In the genomic region with DNA sequence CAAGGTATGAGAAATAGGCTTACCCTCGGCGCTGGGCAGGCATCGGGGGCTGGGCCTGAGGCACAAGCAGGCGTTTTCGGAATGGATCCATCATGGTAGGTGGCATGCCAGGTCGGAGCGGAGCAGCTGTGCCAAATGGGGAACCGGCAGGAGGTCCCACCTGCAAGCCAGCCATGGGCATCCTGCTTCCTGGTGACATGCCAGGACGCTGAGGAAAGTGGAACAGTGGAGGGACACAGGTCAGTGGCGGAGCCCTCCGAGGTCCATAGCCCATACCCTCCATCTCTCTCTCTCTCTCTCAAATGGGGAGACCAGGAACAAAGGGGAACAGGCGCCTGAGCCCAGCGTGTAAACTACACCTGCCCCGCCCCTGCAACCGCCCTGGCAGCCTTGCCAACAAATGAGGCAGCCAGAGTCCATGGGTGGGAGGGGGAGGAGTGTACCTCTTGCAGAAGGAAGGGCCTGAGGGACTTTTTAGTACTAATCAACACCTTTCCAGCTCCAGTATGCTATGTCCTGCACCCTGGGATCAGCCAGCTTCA, we compare ENCODE assay signal across 10 mouse cellular contexts. TPM values are rescaled to one million over a fixed set of nuclear protein-coding genes. Genes with fewer than 3 reads are reported as not detected.
A peak's percentile ranks its signal among the peaks of the same experiment; 100 is the strongest.
DNase-seq lines count a peak whose midpoint lies in the region; ATAC-seq and TF ChIP-seq lines count a peak whose summit lies in the region.
"Had no signal": no experiment of that assay in that cellular context is flagged by ENCODE, and none has a peak within 500 bp of the region (broad histone marks: within the 10 kb centered on the region; RNA-seq: fewer than 3 reads in every experiment).

No protein-coding gene starts in this region.

- H3K27me3 ChIP-seq in heart, embryonic 10.5 days (ENCODE audit: insufficient read depth, poor library complexity, severe bottlenecking): no peaks in the 10 kb centered on the region
- H3K27me3 ChIP-seq in forebrain, embryonic 11.5 days (ENCODE audit: control insufficient read depth, insufficient read depth, low read length): no peaks in the 10 kb centered on the region
- H3K27me3 ChIP-seq in kidney, adult 2 months (replicated peaks; ENCODE audit: control insufficient read depth, insufficient read depth, low read length): no peaks in the 10 kb centered on the region

- no peaks in the 10 kb centered on the region for H3K9me3 ChIP-seq in heart, embryonic 10.5 days
- H3K9me3 ChIP-seq in forebrain, embryonic 11.5 days (ENCODE audit: control insufficient read depth, low read length): no peaks in the 10 kb centered on the region

- peak; percentile 54 for DNase-seq in heart, adult 18-20 months
- DNase-seq in heart, embryonic 10.5 days (ENCODE audit: low spot score): no peak
- peak; percentile 86 for DNase-seq in adrenal gland, postnatal 14 days
- no peak for DNase-seq in forebrain, embryonic 11.5 days (ENCODE audit: low spot score)
- peak; percentile 80 for DNase-seq in kidney, adult 2 months
- peak; percentile 86 for DNase-seq in lung, postnatal 36 days
- DNase-seq in right cerebral cortex, adult 2 months (ENCODE audit: low spot score in 2 of 2): no peak
- DNase-seq: lung, embryonic 14.5 days had no signal

- H3K36me3 ChIP-seq in heart, embryonic 10.5 days: peaks cover 61% of the 10 kb centered on the region
- H3K36me3 ChIP-seq in forebrain, embryonic 11.5 days (ENCODE audit: control insufficient read depth, insufficient read depth, low read length): peaks cover 25% of the 10 kb centered on the region; the same call in 1 of the 2 replicates
- H3K36me3 ChIP-seq in kidney, adult 2 months (ENCODE audit: control insufficient read depth, insufficient read depth, low read length): peaks cover 12% of the 10 kb centered on the region

- no peak for ATAC-seq in forebrain, embryonic 11.5 days (replicated peaks; ENCODE audit: low FRiP score)
- ATAC-seq in granulocyte monocyte progenitor cell, adult 5-6 weeks (replicated peaks; ENCODE audit: poor library complexity, severe bottlenecking): no peak

- H3K4me3 ChIP-seq in heart, embryonic 10.5 days: no peak overlapping the region; the same call in 1 of the 2 replicates
- no peak overlapping the region for H3K4me3 ChIP-seq in forebrain, embryonic 11.5 days (ENCODE audit: low read depth, low read length)
- no peak overlapping the region for H3K4me3 ChIP-seq in kidney, adult 2 months (ENCODE audit: insufficient read depth, low read depth, low read length)

- no peak for TF ChIP-seq POLR2A in kidney, adult 2 months (IDR thresholded peaks at IDR 0.05; ENCODE audit: low read depth, low read length)

- H3K4me1 ChIP-seq in heart, embryonic 10.5 days: peaks cover 42% of the 10 kb centered on the region
- H3K4me1 ChIP-seq in forebrain, embryonic 11.5 days (replicated peaks; ENCODE audit: control insufficient read depth, insufficient read depth, low read length): peaks cover 9% of the 10 kb centered on the region
- H3K4me1 ChIP-seq in kidney, adult 2 months (ENCODE audit: control insufficient read depth, insufficient read depth, low read length): peaks cover 39% of the 10 kb centered on the region

- H3K27ac ChIP-seq in heart, embryonic 10.5 days: no peak overlapping the region
- H3K27ac ChIP-seq in forebrain, embryonic 11.5 days (ENCODE audit: low read depth, low read length): peak overlapping the region; percentile 4; the same call in 1 of the 2 replicates
- H3K27ac ChIP-seq in kidney, adult 2 months (ENCODE audit: insufficient read depth, low read depth, low read length): peak overlapping the region; percentile 73; the same call in 1 of the 2 replicates

- H3K9ac ChIP-seq in forebrain, embryonic 11.5 days (ENCODE audit: low read length): no peak overlapping the region

- no peak for TF ChIP-seq CTCF in kidney, adult 2 months (conservative IDR thresholded peaks at IDR 0.05; ENCODE audit: insufficient read depth, insufficient read length, low read depth, low read length)

- WGBS in heart, embryonic 10.5 days: 66% methylated on average over 15 of the region's 15 CpGs
- WGBS in forebrain, embryonic 11.5 days: 85% methylated on average over 15 of the region's 15 CpGs
- 56% methylated on average over 15 of the region's 15 CpGs for WGBS in kidney, adult 2 months

- no peak overlapping the region for H3K4me2 ChIP-seq in forebrain, embryonic 11.5 days (ENCODE audit: low read depth, low read length, severe bottlenecking)

RNA-seq across cellular contexts. Expression of a gene that starts 5.4 kb away (rescaled TPM):
- 10 to 100 TPM; 12.3 to 19.0 TPM for total RNA-seq in heart, adult 18-20 months (2021)
- polyA plus RNA-seq in heart, embryonic 10.5 days (2016; fragmentation: Nextera tagmentation; extraction: Ambion mirVana): 20.9 and 36.2 TPM in 2 replicates
- 79.9 and 91.0 TPM in 2 replicates for total RNA-seq in adrenal gland, postnatal 14 days (2021)
- 27.2 and 27.7 TPM in 2 replicates for polyA plus RNA-seq in forebrain, embryonic 11.5 days (2014; fragmentation: Nextera tagmentation; extraction: Ambion mirVana)
- 70.0 and 77.9 TPM in 2 replicates for polyA plus RNA-seq in kidney, adult 2 months (2012; rRNA removed)
- 76.4 and 91.7 TPM in 2 replicates for total RNA-seq in granulocyte monocyte progenitor cell, adult 5-6 weeks (2014; fragmentation: Nextera tagmentation)
- total RNA-seq in granulocyte monocyte progenitor cell, adult 5-6 weeks (2017): 200 and 221 TPM in 2 replicates

RNA-seq across cellular contexts. Expression of a gene that starts 9.1 kb away (rescaled TPM):
- total RNA-seq in heart, adult 18-20 months (2021): not detected
- polyA plus RNA-seq in heart, embryonic 10.5 days (2016; fragmentation: Nextera tagmentation; extraction: Ambion mirVana): 0.18 and 0.40 TPM in 2 replicates
- 0.11 and 0.23 TPM in 2 replicates for total RNA-seq in adrenal gland, postnatal 14 days (2021)
- 0.15 and 0.29 TPM in 2 replicates for polyA plus RNA-seq in forebrain, embryonic 11.5 days (2014; fragmentation: Nextera tagmentation; extraction: Ambion mirVana)
- 0.02 and 0.03 TPM in 2 replicates for polyA plus RNA-seq in kidney, adult 2 months (2012; rRNA removed)
- 1.0 and 2.1 TPM in 2 replicates for total RNA-seq in granulocyte monocyte progenitor cell, adult 5-6 weeks (2014; fragmentation: Nextera tagmentation)
- 1.4 and 1.9 TPM in 2 replicates for total RNA-seq in granulocyte monocyte progenitor cell, adult 5-6 weeks (2017)

RNA-seq across cellular contexts. Expression of a gene that starts 11.4 kb away (rescaled TPM):
- 100 to 1,000 TPM; 109 TPM for total RNA-seq in heart, adult 18-20 months (2021)
- polyA plus RNA-seq in heart, embryonic 10.5 days (2016; fragmentation: Nextera tagmentation; extraction: Ambion mirVana): 330 and 386 TPM in 2 replicates
- 141 and 146 TPM in 2 replicates for total RNA-seq in adrenal gland, postnatal 14 days (2021)
- 368 and 384 TPM in 2 replicates for polyA plus RNA-seq in forebrain, embryonic 11.5 days (2014; fragmentation: Nextera tagmentation; extraction: Ambion mirVana)
- 52.5 and 66.9 TPM in 2 replicates for polyA plus RNA-seq in kidney, adult 2 months (2012; rRNA removed)
- total RNA-seq in granulocyte monocyte progenitor cell, adult 5-6 weeks (2014; fragmentation: Nextera tagmentation): 106 and 108 TPM in 2 replicates
- 108 and 116 TPM in 2 replicates for total RNA-seq in granulocyte monocyte progenitor cell, adult 5-6 weeks (2017)

RNA-seq across cellular contexts. Expression of a gene that starts 11.5 kb away (rescaled TPM):
- 10 to 100 TPM; 19.5 to 23.2 TPM for total RNA-seq in heart, adult 18-20 months (2021)
- polyA plus RNA-seq in heart, embryonic 10.5 days (2016; fragmentation: Nextera tagmentation; extraction: Ambion mirVana): 55.9 and 71.1 TPM in 2 replicates
- total RNA-seq in adrenal gland, postnatal 14 days (2021): 66.1 and 77.0 TPM in 2 replicates
- 70.1 and 71.1 TPM in 2 replicates for polyA plus RNA-seq in forebrain, embryonic 11.5 days (2014; fragmentation: Nextera tagmentation; extraction: Ambion mirVana)
- polyA plus RNA-seq in kidney, adult 2 months (2012; rRNA removed): 11.7 TPM in 2 replicates
- total RNA-seq in granulocyte monocyte progenitor cell, adult 5-6 weeks (2014; fragmentation: Nextera tagmentation): 60.5 and 82.1 TPM in 2 replicates
- 157 and 194 TPM in 2 replicates for total RNA-seq in granulocyte monocyte progenitor cell, adult 5-6 weeks (2017)

RNA-seq across cellular contexts. Expression of a gene that starts 34.3 kb away (rescaled TPM):
- not detected for total RNA-seq in heart, adult 18-20 months (2021)
- not detected in 2 replicates for polyA plus RNA-seq in heart, embryonic 10.5 days (2016; fragmentation: Nextera tagmentation; extraction: Ambion mirVana)
- total RNA-seq in adrenal gland, postnatal 14 days (2021): not detected in 2 replicates
- polyA plus RNA-seq in forebrain, embryonic 11.5 days (2014; fragmentation: Nextera tagmentation; extraction: Ambion mirVana): not detected in 2 replicates
- 0.16 TPM in 1 of 2 replicates, not detected in the other for polyA plus RNA-seq in kidney, adult 2 months (2012; rRNA removed)
- total RNA-seq in granulocyte monocyte progenitor cell, adult 5-6 weeks (2014; fragmentation: Nextera tagmentation): not detected in 2 replicates
- not detected in 2 replicates for total RNA-seq in granulocyte monocyte progenitor cell, adult 5-6 weeks (2017)
- total RNA-seq: common myeloid progenitor, adult 5-6 weeks had no signal
- polyA plus RNA-seq: lung, embryonic 14.5 days had no signal

Comparison
In these comparisons a context has a peak if more than half of its experiments do, and no peak if none do; other contexts are left out.
1. DNase-seq: peak in heart, adult 18-20 months (2 of 2), adrenal gland, postnatal 14 days (single experiment), kidney, adult 2 months (single experiment) and lung, postnatal 36 days (single experiment); none in heart, embryonic 10.5 days (single experiment), forebrain, embryonic 11.5 days (single experiment) and right cerebral cortex, adult 2 months (0 of 2).